Mouse (Mus musculus) MEL-GATA-1-ER (cell line): ENCODE measurements around the gene Tfrc.

Experiments
- DNase-seq: peaks from one replicate; pipeline ENCODE4 v3.0.0-alpha.2; 2012; ENCODE audit warnings: low read depth; ENCODE audit errors: extremely low read depth

The Tfrc gene

DNA sequence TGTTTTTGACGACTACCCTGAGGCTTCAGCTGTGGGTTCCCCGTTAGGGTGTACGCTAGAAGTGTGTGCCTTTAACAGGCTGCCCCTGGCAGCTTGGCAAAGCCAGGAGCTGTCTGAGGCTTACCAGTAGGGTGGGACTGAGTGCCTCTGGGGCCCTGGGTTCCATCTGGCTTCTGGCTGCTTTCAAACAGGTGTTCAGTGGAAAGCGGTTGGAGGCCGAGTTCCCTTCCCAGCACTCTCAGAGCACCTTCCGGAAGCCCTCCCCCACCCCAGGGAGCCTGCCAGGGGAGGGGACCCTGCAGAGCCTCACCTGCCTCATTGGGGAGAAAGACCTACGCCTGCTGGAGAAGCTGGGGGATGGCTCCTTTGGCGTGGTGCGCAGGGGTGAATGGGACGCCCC is 59.3 kb downstream of the Tfrc start:
- no peak for DNase-seq

DNA sequence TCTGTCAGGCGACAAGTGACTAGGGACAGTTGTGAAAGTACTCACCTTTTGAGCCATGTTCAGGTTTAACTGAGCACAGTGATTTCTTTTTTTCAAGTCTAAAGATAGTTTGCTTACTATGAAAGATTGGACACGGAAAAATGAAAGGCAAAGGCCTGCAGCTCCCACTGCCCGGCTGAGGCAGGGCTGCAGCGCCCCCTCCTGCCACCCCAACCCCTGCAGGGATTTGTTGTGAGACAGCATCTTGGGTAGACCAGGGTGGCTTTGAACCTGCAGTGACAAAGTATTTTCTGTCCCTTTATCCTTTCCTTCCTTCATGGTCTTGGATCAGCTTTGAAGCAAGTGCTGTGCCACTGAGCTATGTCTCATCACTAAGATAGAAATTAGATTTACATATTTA is 59.8 kb downstream of the Tfrc start:
- DNase-seq = no peak

DNA sequence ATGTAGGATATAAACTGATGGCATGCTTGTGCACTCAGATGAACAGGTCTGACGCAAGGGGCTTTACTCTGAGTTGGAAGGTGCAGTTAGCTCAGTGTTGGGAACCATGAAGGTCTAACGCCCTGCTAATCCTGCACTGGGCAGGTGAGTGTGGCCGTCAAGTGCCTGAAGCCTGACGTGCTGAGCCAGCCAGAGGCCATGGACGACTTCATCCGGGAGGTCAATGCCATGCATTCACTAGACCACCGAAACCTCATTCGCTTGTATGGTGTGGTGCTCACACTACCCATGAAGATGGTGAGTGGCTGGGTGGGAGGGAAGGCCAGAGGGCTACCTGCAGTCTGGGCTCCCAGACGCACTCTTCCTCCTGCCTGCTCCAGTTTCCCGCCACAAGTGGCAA is 60.5 kb downstream of the Tfrc start:
- DNase-seq = no peak

DNA sequence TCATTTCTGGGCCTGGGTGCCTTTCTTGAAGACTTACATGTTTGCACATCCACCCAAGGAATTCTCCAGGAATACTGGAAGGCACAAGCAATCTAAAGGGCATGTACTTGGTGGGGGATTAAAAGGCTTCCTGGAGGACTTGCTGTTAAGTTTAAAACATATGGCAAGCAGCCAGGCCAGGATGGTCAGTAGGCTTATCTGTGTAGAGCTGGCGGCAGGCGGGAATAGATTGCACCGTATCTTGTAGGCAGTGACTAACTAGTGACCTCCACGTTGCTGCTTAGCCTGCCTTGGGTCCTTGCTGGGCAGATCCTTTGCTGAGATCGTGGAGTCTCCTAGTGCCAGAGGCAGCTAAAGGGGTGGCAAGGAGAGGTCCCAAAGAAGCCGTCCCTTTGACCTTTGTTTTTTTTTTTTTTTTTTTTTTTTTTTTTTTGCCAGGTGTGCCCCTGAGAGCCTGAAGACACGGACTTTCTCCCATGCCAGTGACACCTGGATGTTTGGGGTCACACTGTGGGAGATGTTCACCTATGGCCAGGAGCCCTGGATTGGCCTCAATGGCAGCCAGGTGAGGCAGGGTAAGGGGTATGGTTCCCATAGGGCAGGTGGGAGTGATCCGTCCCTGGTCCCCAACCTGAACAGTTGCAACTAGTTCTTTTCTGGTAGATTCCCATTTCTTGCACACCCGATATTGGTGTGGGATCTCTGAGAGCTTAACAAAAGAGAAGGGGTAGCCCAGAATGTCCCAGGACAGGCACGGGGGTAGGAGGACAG is 61.8 kb downstream of the Tfrc start:
- DNase-seq = peak; percentile 42

DNA sequence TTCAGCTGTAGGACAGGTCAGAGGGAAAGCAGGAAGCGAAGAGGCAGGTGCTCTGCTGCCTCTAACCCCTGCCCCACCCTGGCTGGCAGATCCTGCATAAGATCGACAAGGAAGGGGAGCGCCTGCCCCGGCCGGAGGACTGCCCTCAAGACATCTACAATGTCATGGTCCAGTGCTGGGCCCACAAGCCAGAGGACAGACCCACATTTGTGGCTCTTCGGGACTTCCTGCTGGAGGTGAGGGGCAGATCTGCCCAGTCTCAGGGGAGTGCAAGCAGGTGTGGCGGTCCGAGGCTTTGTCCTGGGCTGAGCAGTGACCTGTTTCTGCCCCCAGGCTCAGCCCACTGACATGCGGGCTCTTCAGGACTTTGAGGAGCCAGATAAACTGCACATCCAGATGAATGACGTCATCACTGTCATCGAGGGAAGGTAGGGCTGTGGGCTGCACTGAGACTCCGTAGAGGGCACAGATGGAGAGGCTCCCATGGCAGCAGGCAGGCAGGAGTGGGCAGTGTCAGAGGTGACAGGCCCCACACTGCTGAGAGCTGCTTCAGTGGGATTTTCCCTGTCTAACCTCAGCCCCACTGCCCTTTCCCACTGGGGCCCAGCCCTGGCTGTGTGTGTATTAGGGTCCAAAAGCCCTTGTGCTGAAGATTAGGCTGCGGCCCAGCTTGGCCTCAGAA is 62.6 kb downstream of the Tfrc start:
- no peak for DNase-seq

DNA sequence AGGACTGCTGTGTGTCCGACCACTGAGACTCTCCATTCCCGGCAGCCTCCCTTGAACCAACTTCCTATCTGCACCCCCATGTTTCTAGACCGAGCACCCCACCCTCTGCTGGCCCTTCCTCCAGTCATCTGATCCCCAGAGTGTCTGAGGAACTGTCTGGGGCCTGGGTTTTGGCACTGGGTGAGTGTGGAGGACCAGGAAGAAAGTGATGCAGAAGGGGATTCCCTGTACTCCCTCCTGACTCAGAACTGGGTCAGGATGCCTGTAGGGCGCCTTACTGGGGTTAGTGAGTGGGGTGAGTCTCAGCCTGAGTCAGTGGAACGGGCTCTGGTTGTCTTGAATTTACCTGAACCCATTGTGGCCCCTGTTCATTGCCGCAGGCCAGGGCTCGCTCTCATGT is 63.5 kb downstream of the Tfrc start:
- DNase-seq = no peak

DNA sequence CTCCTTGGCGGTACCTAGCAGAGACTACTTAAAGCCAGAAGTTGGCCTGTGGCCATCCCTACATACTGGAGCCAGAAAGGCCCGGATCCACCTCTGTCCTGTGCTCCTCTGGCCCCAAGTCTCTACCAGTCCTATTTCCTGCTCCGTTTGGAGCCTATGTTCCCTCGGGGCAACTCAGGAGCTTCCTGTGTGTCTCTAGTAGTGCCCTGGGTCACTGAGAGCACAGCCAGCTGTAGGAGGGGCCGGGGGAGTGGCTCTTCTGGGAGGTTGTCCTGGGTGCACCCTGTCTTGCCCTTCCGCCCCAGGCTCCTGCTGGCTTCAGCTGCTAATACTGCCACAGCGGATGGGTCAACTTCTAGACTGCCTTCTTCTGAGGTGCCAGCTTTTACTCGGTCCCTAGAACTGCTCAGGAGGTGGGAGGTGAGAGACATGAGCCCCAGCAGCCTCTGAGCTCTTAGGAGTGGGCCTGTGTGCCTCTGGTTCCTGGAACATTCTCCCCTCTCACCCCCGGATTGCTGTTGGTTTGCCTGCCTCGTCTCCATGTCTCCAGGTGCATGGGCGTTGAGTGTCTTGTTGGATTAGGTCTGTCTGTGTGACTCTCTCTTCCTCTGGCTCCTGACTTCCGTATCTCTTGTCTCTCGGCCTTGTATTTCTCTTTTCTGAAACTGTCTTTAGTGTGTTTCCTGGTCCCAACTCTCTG is 64.3 kb downstream of the Tfrc start:
- no peak for DNase-seq

DNA sequence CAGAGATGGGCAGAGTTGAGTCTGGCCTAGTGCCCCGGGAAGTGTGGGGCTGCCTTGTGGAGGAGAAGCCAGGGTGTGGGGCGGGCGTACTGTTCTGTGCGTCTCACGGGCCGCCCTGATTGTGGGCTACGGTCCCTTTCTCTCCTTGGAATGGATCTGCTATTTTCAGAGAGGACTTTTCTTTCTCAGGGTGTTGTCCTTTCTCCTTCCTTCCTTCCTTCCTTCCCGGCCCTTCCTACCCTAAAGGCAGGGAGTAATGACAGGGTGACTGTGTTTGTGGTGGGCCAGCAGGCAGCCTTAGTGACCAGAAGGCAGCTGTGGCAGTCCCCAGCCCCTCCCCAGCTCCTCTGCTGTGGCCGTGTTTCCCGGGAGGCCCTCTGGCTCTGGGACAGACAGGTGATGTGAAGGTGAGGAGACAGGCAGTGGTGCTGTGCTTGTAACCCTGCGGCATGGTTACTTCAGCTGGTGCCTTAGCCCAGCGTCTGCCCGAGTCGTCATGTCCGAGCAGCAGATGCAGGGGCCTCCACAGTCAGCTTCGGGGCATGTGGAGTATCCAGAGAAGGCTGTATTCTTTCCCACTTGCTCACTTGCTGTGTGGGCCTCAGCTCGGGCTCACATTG is 65.5 kb downstream of the Tfrc start:
- no peak for DNase-seq

DNA sequence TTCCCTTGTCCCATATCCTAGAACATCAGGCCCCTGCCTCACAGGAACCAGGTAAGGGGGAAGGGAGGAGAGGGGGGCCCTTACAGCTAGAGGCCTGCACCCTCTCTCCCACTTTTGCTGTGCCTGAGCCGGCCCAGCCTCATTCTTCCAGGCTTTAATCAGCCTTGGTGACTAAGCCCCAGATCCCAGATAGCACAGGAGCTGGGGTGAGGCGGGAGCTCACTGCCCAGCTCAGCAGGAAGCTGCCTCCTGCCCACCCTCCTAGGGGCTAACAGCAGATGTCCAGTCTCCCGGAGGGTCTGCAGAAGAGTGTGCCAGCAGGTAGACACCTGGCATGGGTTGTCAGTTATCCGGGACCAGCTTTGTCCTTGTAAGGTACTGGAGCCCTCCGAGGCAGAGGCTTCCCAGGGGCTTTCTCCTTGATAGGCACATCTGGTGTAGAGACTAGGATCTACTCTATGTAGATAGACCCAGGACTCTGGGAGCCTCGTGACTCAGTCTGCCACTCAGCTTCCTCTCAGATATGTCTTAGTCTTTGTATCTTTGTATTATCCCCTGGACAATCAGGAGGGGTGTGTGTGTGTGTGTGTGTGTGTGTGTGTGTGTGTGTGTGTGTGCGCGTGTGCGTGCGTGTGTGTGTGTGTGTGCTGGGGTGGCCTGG is 68.5 kb downstream of the Tfrc start:
- no peak for DNase-seq

DNA sequence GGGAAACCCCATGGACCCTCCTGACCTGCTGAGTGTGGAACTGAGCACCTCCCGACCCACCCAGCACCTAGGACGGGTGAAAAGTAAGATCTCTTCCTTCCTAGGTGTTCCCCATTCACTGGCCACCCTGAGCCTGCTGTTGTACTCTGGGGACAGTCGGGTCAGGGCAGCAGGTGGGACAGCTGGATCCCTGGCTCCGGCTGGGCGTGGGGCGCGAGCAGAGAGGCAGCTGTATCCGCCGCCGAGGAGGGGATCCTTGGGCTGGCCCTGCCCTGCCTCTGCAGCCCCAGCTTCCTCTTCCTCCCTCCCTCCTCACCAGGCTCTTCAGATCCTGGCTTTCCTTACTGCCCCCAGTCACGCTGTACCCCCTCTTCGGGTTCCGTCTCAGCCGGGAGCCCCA is 69.2 kb downstream of the Tfrc start:
- no peak for DNase-seq

DNA sequence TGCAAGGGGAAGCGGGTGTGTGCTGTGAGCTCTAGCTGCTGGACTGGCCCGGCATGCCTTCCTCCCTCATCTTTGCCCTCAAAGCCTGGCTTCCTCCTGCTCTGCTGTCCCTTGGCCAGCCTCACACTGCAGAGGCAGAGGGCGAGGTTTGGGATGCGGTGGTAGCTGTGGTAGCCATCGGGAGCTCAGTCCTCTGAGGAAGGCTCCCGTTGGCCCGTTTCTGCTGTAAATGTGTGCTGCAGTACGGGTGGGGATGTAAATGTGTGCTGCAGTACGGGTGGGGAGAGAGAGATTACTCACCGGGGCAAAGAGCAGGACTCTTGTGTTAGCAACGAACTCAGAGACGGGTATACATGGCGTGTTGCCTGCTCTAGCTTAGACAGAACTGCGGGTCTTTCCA is 70.1 kb downstream of the Tfrc start:
- no peak for DNase-seq

DNA sequence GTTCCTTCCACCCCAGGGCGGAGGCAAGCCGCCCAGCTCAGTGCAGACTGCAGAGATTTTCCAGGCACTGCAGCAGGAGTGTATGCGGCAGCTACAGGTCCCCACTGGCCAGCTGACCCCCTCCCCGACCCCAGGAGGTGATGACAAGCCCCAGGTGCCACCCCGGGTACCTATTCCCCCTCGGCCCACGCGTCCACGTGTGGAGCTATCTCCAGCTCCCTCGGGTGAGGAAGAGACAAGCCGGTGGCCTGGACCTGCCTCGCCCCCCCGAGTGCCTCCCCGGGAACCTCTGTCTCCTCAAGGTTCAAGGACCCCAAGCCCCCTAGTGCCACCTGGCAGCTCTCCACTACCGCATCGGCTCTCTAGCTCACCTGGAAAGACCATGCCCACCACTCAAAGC is 71.3 kb downstream of the Tfrc start:
- DNase-seq = no peak

DNA sequence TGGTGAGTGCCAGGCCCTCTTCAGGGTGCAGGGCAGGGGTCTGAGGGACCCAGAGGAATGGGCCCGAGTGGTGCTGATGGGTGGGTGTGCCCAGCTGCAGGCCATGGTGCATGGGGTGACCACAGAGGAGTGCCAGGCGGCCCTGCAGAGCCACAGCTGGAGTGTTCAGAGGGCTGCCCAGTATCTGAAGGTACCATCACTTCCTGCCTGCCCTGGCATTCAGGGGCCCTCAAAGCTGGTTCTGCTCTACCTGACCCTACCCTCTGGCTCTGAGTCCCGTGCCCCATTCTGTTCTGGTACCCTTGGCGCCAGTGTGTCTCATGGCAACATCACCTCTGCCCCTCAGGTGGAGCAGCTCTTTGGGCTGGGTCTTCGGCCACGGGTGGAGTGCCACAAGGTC is 72.1 kb downstream of the Tfrc start:
- DNase-seq = no peak

DNA sequence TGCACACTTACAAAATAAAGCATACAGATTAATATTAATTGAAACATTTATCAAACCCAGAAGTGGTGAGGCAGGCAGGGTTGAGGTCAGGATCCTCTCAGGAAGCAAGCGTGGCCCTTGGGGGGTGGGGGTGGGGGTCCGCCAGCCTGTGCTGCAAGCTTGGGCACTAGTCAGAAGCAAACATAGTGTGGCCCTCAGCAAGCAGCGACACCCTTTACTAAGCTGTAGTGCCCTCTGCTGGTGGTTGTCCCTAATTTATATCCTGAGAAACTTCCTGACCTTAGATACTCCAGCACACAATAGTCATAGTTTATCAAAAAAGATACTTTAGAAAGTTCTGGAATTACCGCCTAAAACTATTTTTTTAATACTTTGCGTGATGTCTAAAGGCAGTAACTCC is 73.5 kb downstream of the Tfrc start:
- peak; percentile 30 for DNase-seq
